Mouse (Mus musculus): ENCODE measurements at regions not wholly inside any gene's neighbourhood (a gene's known extent, or its start where the extent isn't known, plus 50 kb on each side); places are given as distances from the start of the nearest gene placed in this dataset.

GRCm38 (mm10) chr6:25278509-25278908 lies 322.4 kb upstream of the Tmem229a start:
- Histone ChIP-seq H3K4me1 (ENCODE audit: control insufficient read depth in 1 of 2, insufficient read depth in 2 of 2, low read length in 2 of 2) (no peaks in the 10 kb centered on the region), H3K27ac (ENCODE audit: control insufficient read depth, low read depth, low read length) (no peak overlapping the region), H3K36me3 (ENCODE audit: control insufficient read depth in 1 of 2, insufficient read depth in 2 of 2, low read length in 2 of 2) (no peaks in the 10 kb centered on the region), H3K79me2 (ENCODE audit: control insufficient read depth, insufficient read depth, low read length, poor library complexity) (no peaks in the 10 kb centered on the region), H3K9ac (ENCODE audit: control insufficient read depth, low read depth, low read length, poor library complexity, severe bottlenecking) (no peak overlapping the region), H3K4me3 (ENCODE audit: control insufficient read depth in 1 of 2, insufficient read depth in 1 of 2, low read depth in 2 of 2, low read length in 2 of 2) (no peak overlapping the region), H3K9me3 (replicated peaks; ENCODE audit: insufficient read depth, low read length) (no peaks in the 10 kb centered on the region), H3K27me3 (ENCODE audit: control insufficient read depth in 1 of 2, insufficient read depth in 2 of 2, low read length in 2 of 2) (no peaks in the 10 kb centered on the region)
- no peak for DNase-seq (ENCODE audit: low read depth, low spot score)
- TF ChIP-seq ZMIZ1 (IDR thresholded peaks at IDR 0.05; ENCODE audit: low read depth, low read length) (no peak), RCOR1 (IDR thresholded peaks at IDR 0.05; ENCODE audit: low read depth, low read length) (no peak), BHLHE40 (IDR thresholded peaks at IDR 0.05; ENCODE audit: borderline replicate concordance, low read depth, low read length) (no peak), MEF2A (IDR thresholded peaks at IDR 0.05; ENCODE audit: extremely low read depth, insufficient replicate concordance, low read depth, low read length, poor library complexity, severe bottlenecking) (no peak), HCFC1 (IDR thresholded peaks at IDR 0.05; ENCODE audit: low read depth, low read length) (no peak), ETS1 (IDR thresholded peaks at IDR 0.05; ENCODE audit: low read depth, low read length) (no peak), RAD21 (IDR thresholded peaks at IDR 0.05; ENCODE audit: low read depth, low read length) (no peak)

GRCm38 (mm10) chr6:25277703-25278447 lies 321.8 kb upstream of the Tmem229a start:
- no peaks in the 10 kb centered on the region for H3K36me3 ChIP-seq (ENCODE audit: control insufficient read depth in 1 of 2, insufficient read depth in 2 of 2, low read length in 2 of 2)
- no peaks in the 10 kb centered on the region for H3K9me3 ChIP-seq (replicated peaks; ENCODE audit: insufficient read depth, low read length)
- no peak for DNase-seq (ENCODE audit: low read depth, low spot score)
- H3K27me3 ChIP-seq (ENCODE audit: control insufficient read depth in 1 of 2, insufficient read depth in 2 of 2, low read length in 2 of 2) = no peaks in the 10 kb centered on the region
- TF ChIP-seq E2F4 (IDR thresholded peaks at IDR 0.05; ENCODE audit: borderline replicate concordance, low read depth, low read length) (no peak), USF1 (IDR thresholded peaks at IDR 0.05; ENCODE audit: low read depth, low read length) (no peak), TCF12 (IDR thresholded peaks at IDR 0.05; ENCODE audit: low read depth, low read length) (no peak), JUND (IDR thresholded peaks at IDR 0.05; ENCODE audit: low read depth, low read length) (no peak), GABPA (IDR thresholded peaks at IDR 0.05; ENCODE audit: low read depth, low read length) (no peak), ETS1 (IDR thresholded peaks at IDR 0.05; ENCODE audit: low read depth, low read length) (no peak), BHLHE40 (IDR thresholded peaks at IDR 0.05; ENCODE audit: borderline replicate concordance, low read depth, low read length) (no peak), TAL1 (IDR thresholded peaks at IDR 0.05; ENCODE audit: low read length) (no peak), USF2 (IDR thresholded peaks at IDR 0.05; ENCODE audit: borderline replicate concordance in 1 of 2, insufficient read depth in 1 of 2, low read depth in 1 of 2, low read length in 2 of 2) (no peak), CHD2 (IDR thresholded peaks at IDR 0.05; ENCODE audit: low read length) (no peak), MEF2A (IDR thresholded peaks at IDR 0.05; ENCODE audit: extremely low read depth, insufficient replicate concordance, low read depth, low read length, poor library complexity, severe bottlenecking) (no peak), NRF1 (IDR thresholded peaks at IDR 0.05; ENCODE audit: insufficient read depth, low read depth, low read length, poor library complexity, severe bottlenecking) (no peak), TBP (IDR thresholded peaks at IDR 0.05; ENCODE audit: low read depth, low read length) (no peak), CTCF (IDR thresholded peaks at IDR 0.05 in 2 of 3, conservative IDR thresholded peaks at IDR 0.05 in 1 of 3; ENCODE audit: control insufficient read depth in 1 of 3, insufficient read depth in 1 of 3, low read depth in 2 of 3, low read length in 3 of 3, poor library complexity in 1 of 3, severe bottlenecking in 1 of 3) (no peak), MYC (IDR thresholded peaks at IDR 0.05; ENCODE audit: low read depth, low read length) (no peak), EP300 (IDR thresholded peaks at IDR 0.05; ENCODE audit: low read depth in 1 of 2, low read length in 2 of 2) (no peak), HCFC1 (IDR thresholded peaks at IDR 0.05; ENCODE audit: low read depth, low read length) (no peak), RAD21 (IDR thresholded peaks at IDR 0.05; ENCODE audit: low read depth, low read length) (no peak), UBTF (IDR thresholded peaks at IDR 0.05; ENCODE audit: borderline replicate concordance, insufficient read depth, low read depth, low read length) (no peak)
- H3K27ac ChIP-seq (ENCODE audit: control insufficient read depth, low read depth, low read length) = no peak overlapping the region
- no peaks in the 10 kb centered on the region for H3K4me1 ChIP-seq (ENCODE audit: control insufficient read depth in 1 of 2, insufficient read depth in 2 of 2, low read length in 2 of 2)
- H3K79me2 ChIP-seq (ENCODE audit: control insufficient read depth, insufficient read depth, low read length, poor library complexity) = no peaks in the 10 kb centered on the region
- no peak overlapping the region for H3K4me3 ChIP-seq (ENCODE audit: control insufficient read depth in 1 of 2, insufficient read depth in 1 of 2, low read depth in 2 of 2, low read length in 2 of 2)
- H3K9ac ChIP-seq (ENCODE audit: control insufficient read depth, low read depth, low read length, poor library complexity, severe bottlenecking) = no peak overlapping the region
